Mouse (Mus musculus) adrenal gland, postnatal 4 days (tissue): ENCODE measurements around the gene Pcif1. TPM values are rescaled to one million over a fixed set of nuclear protein-coding genes. Genes with fewer than 3 reads are reported as not detected.

ENCODE experiments used
- DNase-seq, 2 experiments: peaks; one replicate each; pipeline ENCODE4 v3.0.0; 2021 to 2022; ENCODE audit warnings: low spot score in 2 of 2, mixed read lengths in 2 of 2
- total RNA-seq, 2 experiments: library from RNA; stranded (reverse); gene quantifications; 2 replicates each; pipeline ENCODE4 v1.2.3; 2021

The Pcif1 gene
- total RNA-seq, 2 experiments from 2014 or later, result 78.8 to 80.7 TPM

DNA sequence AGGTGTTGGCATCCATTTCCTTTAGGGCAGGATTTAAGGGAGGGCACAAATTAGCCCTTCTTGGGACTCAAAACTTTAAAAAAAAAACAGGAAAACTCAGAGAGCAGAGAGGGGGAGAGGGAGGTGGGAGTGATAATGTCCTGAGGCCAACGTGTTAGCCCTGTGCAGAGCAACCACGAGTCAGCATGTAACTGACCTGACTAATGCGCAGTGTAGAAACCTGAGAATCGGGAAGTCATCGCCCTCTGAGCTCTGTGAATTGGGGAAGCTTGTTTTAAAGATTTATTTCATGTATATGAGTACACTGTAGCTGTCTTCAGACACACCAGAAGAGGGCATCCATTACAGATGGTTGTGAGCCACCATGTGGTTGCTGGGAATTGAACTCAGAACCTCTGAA lies 37.7 kb downstream of the Pcif1 start:
- DNase-seq, result no peak

DNA sequence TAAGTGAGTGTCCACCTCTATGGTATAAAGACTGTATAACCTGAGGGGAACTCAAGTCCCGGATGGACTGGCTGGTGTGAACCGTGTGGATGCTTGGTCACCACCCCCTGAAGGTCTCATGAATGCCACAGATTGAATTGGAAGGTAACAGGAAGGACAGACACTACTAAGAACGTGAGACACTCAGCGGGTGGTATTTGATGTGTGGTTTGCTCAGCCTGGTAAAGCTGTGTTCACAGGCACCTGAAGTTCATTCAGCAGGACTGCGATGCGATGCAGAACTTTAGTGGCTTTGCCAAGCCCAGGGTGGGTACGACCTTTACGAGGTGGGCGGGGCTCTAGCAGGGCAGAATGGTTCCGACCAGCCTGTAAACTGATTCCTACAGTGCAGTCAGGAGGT lies 38.3 kb downstream of the Pcif1 start:
- no peak for DNase-seq

DNA sequence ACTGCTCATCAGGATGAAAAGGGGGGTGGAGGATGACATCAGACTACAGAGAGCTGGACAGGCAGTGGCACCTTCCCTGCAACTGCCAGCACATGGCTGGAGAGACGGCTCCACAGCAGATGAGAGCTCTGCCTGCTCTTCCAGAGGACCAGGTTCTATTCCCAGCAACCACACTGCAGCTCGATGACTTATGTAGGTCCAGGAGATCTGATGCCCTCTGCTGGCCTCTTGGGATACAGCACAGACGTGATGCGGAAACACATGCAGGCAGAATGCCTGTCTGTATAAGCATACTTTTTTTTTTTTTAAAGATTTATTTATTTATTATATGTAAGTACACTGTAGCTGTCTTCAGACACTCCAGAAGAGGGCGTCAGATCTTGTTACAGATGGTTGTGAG lies 39.2 kb downstream of the Pcif1 start:
- DNase-seq, result no peak

DNA sequence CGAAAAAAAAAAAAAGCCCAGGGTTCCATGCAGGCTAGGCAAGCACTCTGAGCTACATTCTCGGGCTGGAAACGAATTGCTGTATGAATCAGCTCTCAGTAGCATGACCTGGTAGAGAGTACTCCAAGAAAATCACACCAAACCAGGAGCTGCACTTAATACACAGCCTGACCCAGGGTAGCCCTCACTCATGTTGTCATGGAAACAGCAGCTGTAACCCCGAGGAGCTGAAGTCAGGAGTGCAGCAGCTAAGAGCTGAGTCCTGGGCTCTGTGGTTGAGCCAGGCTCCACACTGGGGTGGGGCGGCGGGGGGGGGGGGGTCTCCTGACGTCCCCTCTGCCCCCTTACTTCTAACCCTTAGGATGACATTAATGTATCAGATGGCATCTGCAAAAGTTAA lies 42.9 kb downstream of the Pcif1 start:
- no peak for DNase-seq

DNA sequence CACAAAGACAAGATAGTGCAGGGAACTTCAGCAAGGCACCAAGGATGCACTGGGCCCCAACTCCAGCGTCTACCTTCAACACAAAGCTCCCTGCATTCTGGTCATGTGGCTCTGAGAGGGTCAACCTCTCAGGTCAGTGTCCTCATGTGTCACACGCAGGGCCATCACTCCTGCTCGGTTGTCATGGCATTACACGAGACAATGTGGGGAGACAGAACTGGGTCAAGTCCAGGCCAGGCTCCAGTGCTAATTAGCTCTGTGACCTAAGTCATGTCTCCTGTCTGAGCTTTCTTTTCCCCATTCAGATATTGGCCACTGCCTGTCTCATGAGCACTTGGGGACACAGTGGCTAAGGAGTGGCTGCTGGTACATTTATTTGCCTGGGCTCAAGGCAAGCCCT lies 44.2 kb downstream of the Pcif1 start:
- DNase-seq, result no peak

DNA sequence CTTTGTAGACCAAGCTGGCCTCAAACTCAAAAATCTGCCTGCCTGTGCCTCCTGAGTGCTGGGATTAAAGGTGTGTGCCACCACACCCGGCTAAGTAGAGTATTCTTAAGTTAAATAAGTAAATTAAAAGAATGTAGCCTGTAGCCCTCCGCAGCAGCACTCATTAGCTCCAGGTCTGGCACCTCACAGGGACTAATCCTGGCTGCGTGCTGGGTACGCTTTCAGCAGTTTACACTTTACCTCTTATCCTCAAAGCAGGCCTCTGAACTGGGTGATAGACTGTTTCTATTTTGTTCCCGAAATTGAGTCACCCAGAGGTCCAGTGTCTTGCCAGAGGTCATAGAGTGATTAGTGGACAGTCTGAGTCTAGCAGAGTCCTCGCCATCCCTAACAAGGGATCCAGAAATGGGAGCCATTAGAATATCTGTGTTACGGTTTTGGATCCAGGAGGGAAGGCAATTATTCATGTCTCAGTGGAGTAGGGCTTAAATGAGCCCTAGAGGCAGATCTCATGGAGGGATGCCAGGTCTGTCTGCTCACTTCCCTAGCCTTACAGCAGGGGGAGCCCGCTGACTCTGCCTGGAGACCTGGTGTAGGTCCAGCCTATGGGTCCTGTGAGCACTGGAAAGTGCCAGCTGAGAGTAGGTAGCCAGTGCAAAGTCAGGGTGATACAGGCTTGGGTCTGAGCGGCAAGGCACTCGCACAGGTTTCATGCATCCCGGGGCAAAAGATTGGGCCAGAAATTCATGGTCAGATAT lies 45.2 kb downstream of the Pcif1 start:
- DNase-seq, result peak; percentile 60 to 74

DNA sequence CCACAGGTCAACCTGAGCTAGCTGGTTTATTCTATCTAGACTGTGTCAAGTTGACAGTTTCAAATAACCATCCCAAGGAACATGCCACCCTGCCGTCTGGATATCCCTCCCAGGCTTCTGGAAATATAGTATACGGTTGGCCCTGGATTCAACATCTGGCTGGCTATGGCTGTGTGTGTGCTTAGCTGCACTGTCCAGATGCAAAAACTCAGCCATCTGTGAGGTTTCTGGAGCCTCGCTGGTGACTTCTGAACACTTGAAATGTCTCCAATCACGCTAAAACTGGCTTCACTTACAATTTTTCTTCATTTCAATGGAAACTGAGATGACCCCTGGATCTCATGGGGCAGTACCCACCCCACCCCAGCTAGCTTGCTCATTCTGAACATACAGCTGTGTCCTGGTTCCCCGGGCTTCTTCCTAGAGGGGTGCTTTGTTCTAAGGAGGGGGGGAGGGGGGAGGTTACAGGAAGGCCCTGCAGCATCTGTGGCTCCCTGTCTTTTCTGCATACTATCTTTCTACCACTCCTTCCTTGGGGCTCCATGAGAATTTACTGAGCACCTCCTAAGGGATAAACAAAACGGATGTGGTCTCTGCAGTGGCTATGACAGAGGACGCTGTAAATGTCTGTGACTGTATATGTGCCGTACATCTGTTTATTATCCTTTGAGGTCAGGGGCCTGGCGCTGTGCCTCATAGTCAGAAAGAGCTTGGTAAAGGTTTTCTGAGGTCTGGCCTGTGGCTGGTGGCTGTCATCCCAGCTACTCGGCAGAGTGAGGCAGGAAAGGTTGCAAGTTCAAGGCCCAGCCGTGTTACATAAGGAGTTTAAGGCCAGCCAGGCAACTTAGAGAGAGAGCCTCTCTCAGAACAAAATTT lies 51.8 kb downstream of the Pcif1 start:
- DNase-seq, result no peak

DNA sequence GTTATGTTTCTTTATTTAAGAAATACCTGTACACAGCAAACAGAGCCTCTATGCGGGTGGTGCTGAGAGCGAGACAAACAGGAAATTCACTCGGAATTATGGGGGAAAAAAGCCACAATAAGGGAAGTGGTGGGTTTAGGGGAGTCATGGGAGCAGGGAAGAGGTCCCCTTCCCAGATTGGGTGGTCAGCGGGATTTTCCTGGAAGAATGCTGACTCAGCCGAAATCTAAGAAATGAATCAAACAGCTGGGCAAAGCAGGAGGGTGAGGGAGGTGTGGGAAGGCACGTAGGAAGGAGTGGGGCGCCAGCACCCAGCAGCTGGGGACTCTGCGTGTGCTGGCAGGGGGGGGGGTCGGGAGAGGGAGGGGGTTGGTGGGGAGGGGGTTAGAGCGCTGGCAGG lies 54.4 kb downstream of the Pcif1 start:
- no peak for DNase-seq

DNA sequence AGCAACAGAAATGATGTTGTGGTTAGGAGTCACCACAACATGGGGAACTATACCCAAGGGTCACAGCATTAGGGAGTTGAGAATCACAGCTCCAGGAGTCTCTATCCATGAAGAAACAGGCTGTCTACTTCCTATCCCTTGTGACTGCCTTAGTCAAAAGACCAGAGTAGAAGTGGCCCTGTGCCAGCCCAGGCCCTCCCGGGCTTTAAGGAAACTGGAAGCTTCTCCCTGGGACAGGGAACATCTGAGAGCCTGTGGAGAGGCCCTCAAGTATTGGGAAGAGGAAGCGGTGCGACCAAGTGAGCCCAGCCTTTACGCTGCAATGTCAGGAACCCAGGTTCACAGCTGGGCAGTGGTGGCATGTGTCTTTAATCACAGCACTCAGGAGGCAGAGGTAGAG lies 56.9 kb downstream of the Pcif1 start:
- no peak for DNase-seq

DNA sequence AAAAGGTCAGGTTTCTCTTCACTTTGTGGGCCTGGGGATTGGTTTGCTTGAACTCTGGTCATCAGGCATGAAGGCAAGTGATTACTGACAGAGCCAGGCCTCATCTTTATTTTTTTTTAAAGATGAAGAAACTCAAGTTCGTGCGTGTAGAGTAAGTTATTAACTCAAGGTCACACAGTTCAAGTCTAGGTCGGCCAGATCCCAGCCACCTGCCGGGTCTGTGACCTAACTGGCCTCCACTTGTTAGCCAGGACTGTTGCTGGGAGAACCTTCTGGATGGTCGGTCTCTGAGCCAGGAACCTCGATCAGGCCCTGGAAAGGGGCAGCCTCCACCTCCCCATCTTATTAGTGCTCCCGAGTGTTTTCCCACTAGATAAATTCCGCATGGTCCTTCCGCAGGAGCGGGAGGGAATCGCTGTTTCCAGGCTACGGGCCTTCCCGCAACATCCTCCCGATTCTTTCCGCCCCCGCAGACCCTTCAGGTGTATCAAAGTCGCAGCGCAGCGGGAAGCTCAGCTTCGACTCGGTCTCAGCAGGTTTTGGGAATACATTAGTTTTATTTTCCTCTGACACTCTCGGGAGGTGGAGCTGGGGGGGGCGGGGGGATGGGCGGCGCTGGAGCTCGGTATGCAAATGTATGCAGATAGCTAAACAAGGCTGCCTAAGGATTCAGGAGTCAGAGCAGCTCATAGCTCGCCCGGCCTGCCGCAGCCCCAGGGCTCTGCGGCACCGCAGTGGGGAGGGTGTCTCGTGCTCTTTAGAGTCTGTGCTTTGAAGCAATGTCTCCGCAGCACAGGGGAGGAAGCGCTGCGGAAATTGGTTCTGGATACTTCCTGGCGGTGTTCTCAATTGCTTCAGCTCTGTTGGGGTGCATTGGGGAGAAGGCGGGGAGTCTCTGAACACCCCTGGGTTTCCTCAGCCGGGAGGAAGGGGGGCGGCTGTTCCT lies 59.3 kb downstream of the Pcif1 start:
- no peak for DNase-seq

DNA sequence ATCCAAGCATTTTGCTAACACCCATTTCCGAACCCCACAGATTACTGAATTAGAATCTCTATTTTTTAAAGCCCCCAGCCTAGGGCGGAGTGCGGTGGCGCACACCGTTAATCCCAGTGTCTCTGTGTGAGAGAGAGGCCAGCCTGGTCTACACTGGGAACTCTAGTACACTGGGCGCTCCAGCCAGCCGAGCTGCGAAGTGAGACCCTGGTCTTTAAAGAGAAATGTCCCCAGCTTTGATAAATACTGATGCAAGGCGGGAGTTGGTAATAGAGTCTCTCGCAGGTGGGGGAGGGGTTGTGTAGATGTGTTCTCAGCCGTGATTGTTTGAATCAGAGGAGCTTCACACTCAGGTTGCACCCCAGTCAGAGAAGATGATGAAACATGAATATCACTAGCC lies 60.0 kb downstream of the Pcif1 start:
- no peak for DNase-seq

DNA sequence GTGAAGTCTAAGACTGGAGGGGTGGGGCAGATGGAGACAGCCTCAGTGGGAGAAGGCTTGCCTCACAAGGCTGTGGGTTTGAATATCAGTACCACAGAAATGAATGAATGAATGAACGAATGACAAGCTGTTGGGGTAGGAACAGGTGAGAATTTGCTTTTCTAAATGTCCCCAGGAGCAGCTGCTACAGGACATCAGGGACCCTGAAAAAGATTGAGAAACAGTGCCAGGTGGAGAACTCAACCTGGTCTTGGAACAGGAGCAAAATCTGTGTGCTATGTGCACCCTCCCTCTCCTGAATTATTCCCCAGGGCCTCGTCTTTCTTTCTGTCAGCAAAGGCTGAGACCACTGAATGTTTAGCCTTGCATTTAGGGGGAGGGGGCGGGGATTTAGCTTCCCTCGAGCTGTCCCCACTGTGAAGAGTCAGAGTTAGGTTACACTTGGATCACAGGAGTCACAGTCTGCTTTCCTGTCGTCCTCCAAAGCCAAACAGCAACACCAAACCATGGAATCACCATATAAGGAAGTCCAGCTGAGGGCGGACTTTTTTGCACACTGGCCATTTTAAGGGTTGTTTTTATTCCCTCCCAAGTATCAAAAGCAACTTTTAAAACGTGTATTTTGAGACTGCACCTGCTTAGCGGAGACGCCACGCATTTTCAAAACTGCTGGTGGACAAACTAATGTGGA lies 61.2 kb downstream of the Pcif1 start, which contains the start of gene Mmp9:
Gene Mmp9 (plus strand): TSS at position 641 of the 691 bp plus-strand sequence.
- no peak for DNase-seq

DNA sequence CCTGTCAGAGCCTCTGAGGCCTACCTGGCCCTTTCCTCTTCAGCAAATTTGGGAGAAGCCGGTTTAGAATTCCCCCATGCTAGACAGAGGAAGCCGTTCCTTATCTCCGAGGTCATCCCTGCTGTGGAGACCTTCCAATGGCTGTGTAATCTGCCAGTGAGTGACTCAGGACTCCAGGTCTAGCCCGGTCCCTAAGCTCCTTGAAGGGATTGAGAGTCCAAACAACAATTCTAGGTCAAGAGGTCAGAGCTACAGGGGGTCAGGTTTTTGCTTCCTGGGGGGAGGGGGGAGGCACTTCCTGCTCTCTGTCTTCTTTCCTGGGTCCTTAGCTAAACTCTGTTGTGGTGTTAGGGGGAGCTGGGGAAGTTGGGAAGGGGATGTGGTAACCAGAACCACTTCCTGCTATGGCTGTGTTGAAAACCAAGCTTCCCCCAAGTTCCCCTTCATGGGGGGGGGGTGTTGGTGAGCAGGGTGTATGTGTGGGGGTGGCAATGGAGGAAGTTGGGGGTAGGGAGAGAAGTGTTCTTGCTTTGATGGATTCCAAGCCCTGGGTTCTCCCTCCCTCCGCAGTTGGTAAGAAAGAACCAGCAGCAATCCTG lies 63.7 kb downstream of the Pcif1 start:
- no peak for DNase-seq

Other genes starting within 250 kb of the Pcif1 start
- not detected for gene Wfdc16, start 240.5 kb upstream of the Pcif1 start, total RNA-seq
- gene Wfdc10, start 223.3 kb upstream of the Pcif1 start, total RNA-seq, result under 1 TPM in 1 of 2 experiments, not detected in 1; 0.76 TPM
- not detected for gene Wfdc9, start 222.7 kb upstream of the Pcif1 start, total RNA-seq
- gene Wfdc11, start 205.2 kb upstream of the Pcif1 start, total RNA-seq, result not detected
- gene Wfdc13, start 194.2 kb upstream of the Pcif1 start, total RNA-seq, result not detected
- not detected for gene Spint4, start 180.8 kb upstream of the Pcif1 start, total RNA-seq
- gene Spint5, start 164.0 kb upstream of the Pcif1 start, total RNA-seq, result not detected
- gene Wfdc3, start 133.4 kb upstream of the Pcif1 start, total RNA-seq, result under 1 TPM; 0.90 to 0.92 TPM
- 10 to 100 TPM; 50.1 to 54.2 TPM for gene Dnttip1, start 133.3 kb upstream of the Pcif1 start, total RNA-seq
- 10 to 100 TPM; 48.4 to 64.6 TPM for gene Ube2c, start 109.4 kb upstream of the Pcif1 start, total RNA-seq
- 100 to 1,000 TPM in 1 of 2 experiments, 10 to 100 TPM in 1; 94.0 to 231 TPM for gene Tnnc2, start 99.3 kb upstream of the Pcif1 start, total RNA-seq
- 10 to 100 TPM; 40.5 to 42.9 TPM for gene Snx21, start 93.5 kb upstream of the Pcif1 start, total RNA-seq
- gene Acot8, start 74.4 kb upstream of the Pcif1 start, total RNA-seq, result 10 to 100 TPM; 30.1 to 31.3 TPM
- 1 to 10 TPM; 3.8 to 4.5 TPM for gene Zswim3, start 74.2 kb upstream of the Pcif1 start, total RNA-seq
- gene Zswim1, start 56.6 kb upstream of the Pcif1 start, total RNA-seq, result 10 to 100 TPM; 10.7 to 11.0 TPM
- 1 to 10 TPM in 1 of 2 experiments, under 1 TPM in 1; 0.76 to 1.7 TPM for gene Spata25, start 50.8 kb upstream of the Pcif1 start, total RNA-seq
- 100 to 1,000 TPM; 140 to 158 TPM for gene Ctsa, start 46.4 kb upstream of the Pcif1 start, total RNA-seq
- 1 to 10 TPM; 5.4 to 7.4 TPM for gene Neurl2, start 45.8 kb upstream of the Pcif1 start, total RNA-seq
- gene Pltp, start 21.6 kb upstream of the Pcif1 start, total RNA-seq, result 10 to 100 TPM; 25.7 to 28.9 TPM
- gene Zfp335, start 32.5 kb downstream of the Pcif1 start, total RNA-seq, result 10 to 100 TPM; 20.7 to 21.7 TPM
- gene Mmp9, start 61.5 kb downstream of the Pcif1 start, total RNA-seq, result 1 to 10 TPM; 3.4 to 5.7 TPM
- gene Slc12a5, start 81.5 kb downstream of the Pcif1 start, total RNA-seq, result 10 to 100 TPM; 12.7 to 14.0 TPM
- gene Ncoa5, start 155.6 kb downstream of the Pcif1 start, total RNA-seq, result 10 to 100 TPM; 43.7 to 50.1 TPM
- 1 to 10 TPM; 6.3 to 8.5 TPM for gene Cd40, start 176.3 kb downstream of the Pcif1 start, total RNA-seq
- not detected for gene 1700025C18Rik, start 211.4 kb downstream of the Pcif1 start, total RNA-seq